Mouse (Mus musculus) layer of hippocampus, postnatal 10 days (tissue): Measurements from ENCODE around the gene Lars2. TPM values are rescaled to one million over a fixed set of nuclear protein-coding genes. Genes with fewer than 3 reads are reported as not detected.

Source experiments
- DNase-seq, 2 experiments: peaks; one replicate each; pipeline ENCODE4 v3.0.0; 2021; ENCODE audit warnings: low spot score in 2 of 2
- total RNA-seq, 2 experiments: library from RNA; stranded (reverse); gene quantifications; 2 replicates each; pipeline ENCODE4 v1.2.3; 2021

Gene Lars2
- total RNA-seq, 2 experiments from 2014 or later: 100.0 to 120 TPM

GRCm38 (mm10) chr9:123506270-123507146 lies 139.8 kb downstream of the Lars2 start:
- DNase-seq: no peak

DNA sequence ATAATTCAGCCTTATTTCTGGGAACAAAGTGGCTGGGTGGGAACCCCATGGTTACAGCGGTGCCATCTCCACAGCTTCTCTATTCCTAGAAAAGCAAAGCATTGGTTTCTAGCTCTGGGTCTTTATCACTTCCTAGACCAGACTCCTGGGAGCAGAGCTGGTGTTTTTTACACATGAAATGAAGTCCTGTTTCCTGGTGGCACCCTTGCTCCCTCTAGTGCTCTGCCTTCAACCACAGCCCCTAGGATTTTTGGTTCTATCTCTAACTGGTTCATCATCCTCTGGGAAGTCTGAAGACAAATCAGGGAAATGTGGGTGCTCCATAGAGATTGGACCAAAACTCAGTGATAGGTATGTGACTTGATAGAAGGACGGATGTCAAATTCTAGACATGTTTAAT lies 140.7 kb downstream of the Lars2 start:
- DNase-seq: no peak

- DNase-seq: no peak
These were observed 142.3 kb downstream of the Lars2 start for GRCm38 (mm10) chr9:123508986-123509385.

- no peak for DNase-seq
These were observed 143.2 kb downstream of the Lars2 start for GRCm38 (mm10) chr9:123509638-123510604.

- DNase-seq: no peak
These were observed 144.2 kb downstream of the Lars2 start for GRCm38 (mm10) chr9:123510926-123511325.

Other genes with a start within 250 kb of the Lars2 start
- 1 to 10 TPM; 7.2 to 7.4 TPM for gene Clec3b, start 216.0 kb upstream of the Lars2 start, total RNA-seq
- gene Cdcp1, start 150.9 kb upstream of the Lars2 start, total RNA-seq: under 1 TPM in 1 of 2 experiments, not detected in 1; 0.09 TPM
- 10 to 100 TPM; 70.7 to 72.0 TPM for gene Tmem158, start 106.2 kb upstream of the Lars2 start, total RNA-seq
- 10 to 100 TPM in 1 of 2 experiments, 1 to 10 TPM in 1; 9.6 to 13.5 TPM for gene Limd1, start 111.8 kb downstream of the Lars2 start, total RNA-seq
- gene Sacm1l, start 162.8 kb downstream of the Lars2 start, total RNA-seq: 10 to 100 TPM; 41.1 to 44.5 TPM